Mouse (Mus musculus): ENCODE measurements at regions not wholly inside any gene's neighbourhood (a gene's known extent, or its start where the extent isn't known, plus 50 kb on each side); places are given as distances from the start of the nearest gene placed in this dataset.

GRCm38 (mm10) chr1:65981665-65982064 is 55.3 kb downstream of the Crygf start:
- DNase-seq (ENCODE audit: low spot score in 2 of 2), result peak in 1 of 2 experiments; percentile 37

- DNase-seq (ENCODE audit: low spot score in 2 of 2), result no peak
These were observed 74.1 kb downstream of the Crygf start for GRCm38 (mm10) chr1:66000398-66000797.

- no peak for DNase-seq (ENCODE audit: low spot score in 2 of 2)
These were observed 77.8 kb downstream of the Crygf start for GRCm38 (mm10) chr1:66003897-66004660.

All from left cerebral cortex, adult 8-10 months (tissue).